16 mouse cellular contexts compared by ENCODE assay signal in the genomic region with DNA sequence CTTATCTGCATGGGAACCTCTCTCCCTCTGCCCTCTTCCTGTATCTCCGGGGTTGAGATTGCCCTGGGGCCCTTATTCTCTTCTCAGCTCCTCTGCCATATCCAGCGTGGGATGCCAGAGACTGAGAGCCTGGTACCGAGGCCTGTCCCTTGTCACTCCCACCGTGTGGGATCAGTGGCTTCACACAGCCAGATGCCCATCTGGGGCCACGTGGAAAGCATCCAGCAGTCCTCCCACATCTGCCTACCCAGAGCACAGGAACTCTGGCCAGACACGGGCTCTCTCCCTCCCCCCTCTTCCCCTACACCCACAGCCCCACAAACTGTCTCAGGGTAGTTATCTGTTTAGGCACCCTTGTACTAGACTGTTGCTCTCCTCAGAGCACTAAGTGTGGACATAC.
DNase-seq lines count a peak whose midpoint lies in the region.
"Had no signal": no experiment of that assay in that cellular context is flagged by ENCODE, and none has a peak within 500 bp of the region (broad histone marks: within the 10 kb centered on the region; RNA-seq: fewer than 3 reads in every experiment).

No protein-coding gene starts in this region.

- DNase-seq in adrenal gland, postnatal 14 days = peak; percentile 5
- DNase-seq in adrenal gland, adult 2 months = no peak
- peak; percentile 79 for DNase-seq in heart, adult 11 months
- no peak for DNase-seq in heart, adult 9 months (ENCODE audit: low spot score in 2 of 2)
- DNase-seq in right cerebral cortex, adult 18-20 months = peak; percentile 9
- DNase-seq in right cerebral cortex, postnatal 25 days = no peak
- DNase-seq in thymus, postnatal 25 days = no peak
- DNase-seq: adrenal gland, postnatal 25 days; B cell, adult 2 months; cerebellum, adult 2 months; cerebellum, adult 9-11 months; cerebellum, postnatal 25 days; gastrocnemius, postnatal 25 days; heart, adult 2 months; heart, postnatal 14 days; heart, postnatal 4 days had no signal

Comparison
In these comparisons a context has a peak if more than half of its experiments do, and no peak if none do; other contexts are left out.
1. DNase-seq: peak in adrenal gland, postnatal 14 days (single experiment), heart, adult 11 months (single experiment) and right cerebral cortex, adult 18-20 months (single experiment); none in adrenal gland, adult 2 months (single experiment), heart, adult 9 months (0 of 2), right cerebral cortex, postnatal 25 days (single experiment) and thymus, postnatal 25 days (single experiment).